Mouse (Mus musculus) embryonic fibroblast, embryonic 13.5 days (primary cell): ENCODE measurements at regions not wholly inside any gene's neighbourhood (a gene's known extent, or its start where the extent isn't known, plus 50 kb on each side); places are given as distances from the start of the nearest gene placed in this dataset.

Experiments
- CTCF ChIP-seq: IDR thresholded peaks from 2 replicates; pipeline ENCODE4 v1.5.1; 2011; ENCODE audit warnings: mild to moderate bottlenecking, control low read depth, low read length, moderate library complexity, borderline replicate concordance; ENCODE audit not compliant: insufficient read depth
- POLR2A ChIP-seq: IDR thresholded peaks from 2 replicates; pipeline ENCODE4 v1.6.1; 2011; ENCODE audit warnings: low read depth, mild to moderate bottlenecking, control low read depth, low read length, moderate library complexity

- TF ChIP-seq CTCF = no peak
- no peak for TF ChIP-seq POLR2A
Observed at GRCm38 (mm10) chr5:12243179-12243805, 139.9 kb upstream of the Sema3d start.
